Mouse (Mus musculus) embryonic fibroblast, embryonic 13.5 days (primary cell): ENCODE data around the gene Kitl.

Experiments
- CTCF ChIP-seq: IDR thresholded peaks from 2 replicates; pipeline ENCODE4 v1.5.1; 2011; ENCODE audit warnings: mild to moderate bottlenecking, control low read depth, low read length, moderate library complexity, borderline replicate concordance; ENCODE audit not compliant: insufficient read depth
- POLR2A ChIP-seq: IDR thresholded peaks from 2 replicates; pipeline ENCODE4 v1.6.1; 2011; ENCODE audit warnings: low read depth, mild to moderate bottlenecking, control low read depth, low read length, moderate library complexity

- TF ChIP-seq CTCF (no peak), POLR2A (no peak)
Observed at GRCm38 (mm10) chr10:100148123-100148522, 132.7 kb downstream of the Kitl start.
